Mouse (Mus musculus) ES-E14 (cell line): ENCODE data around the gene Extl1. TPM values are rescaled to one million over a fixed set of nuclear protein-coding genes. Genes with fewer than 3 reads are reported as not detected.

Experiments
- DNase-seq: peaks from one replicate; pipeline ENCODE4 v3.0.0-alpha.2; 2013; ENCODE audit warnings: low read depth, low spot score
- H3K27ac ChIP-seq: 2 replicates; pipeline ENCODE4 v1.5.1; 2012; ENCODE audit warnings: low read depth, mild to moderate bottlenecking, low read length, moderate library complexity, mixed read lengths; ENCODE audit not compliant: poor library complexity, insufficient read depth, severe bottlenecking
- H3K36me3 ChIP-seq: 2 replicates; pipeline ENCODE4 v1.6.1; 2012; ENCODE audit warnings: mild to moderate bottlenecking, low read length, moderate library complexity, mixed read lengths; ENCODE audit not compliant: control insufficient read depth, poor library complexity, insufficient read depth, severe bottlenecking
- H3K4me1 ChIP-seq, 2 experiments: fragments of 150-350 bp in 1 of 2; sonication (generic) in 1 of 2; 2 replicates each; pipeline ENCODE4 v1.6.1; 2012; ENCODE audit warnings: low read length in 2 of 2, mild to moderate bottlenecking in 1 of 2, mixed read lengths in 1 of 2; ENCODE audit not compliant: control insufficient read depth in 2 of 2, insufficient read depth in 2 of 2, poor library complexity in 1 of 2
- H3K4me3 ChIP-seq, 2 experiments: fragments of 150-350 bp in 1 of 2; sonication (generic) in 1 of 2; 2 replicates each; pipeline ENCODE4 v1.5.1; 2012; ENCODE audit warnings: low read length in 2 of 2, low read depth in 1 of 2, mild to moderate bottlenecking in 1 of 2, mixed read lengths in 1 of 2; ENCODE audit not compliant: insufficient read depth in 1 of 2, poor library complexity in 1 of 2, severe bottlenecking in 1 of 2
- H3K9ac ChIP-seq: 2 replicates; pipeline ENCODE4 v1.6.1; 2012; ENCODE audit warnings: low read depth, mild to moderate bottlenecking, low read length, mixed read lengths; ENCODE audit not compliant: poor library complexity, insufficient read depth, severe bottlenecking
- H3K9me3 ChIP-seq: fragments of 150-350 bp; sonication (generic); 2 replicates; pipeline ENCODE4 v1.6.1; 2012; ENCODE audit warnings: low read depth, mild to moderate bottlenecking, low read length; ENCODE audit not compliant: control insufficient read depth, insufficient read depth
- CHD2 ChIP-seq: IDR thresholded peaks from 2 replicates; pipeline ENCODE4 v1.6.1; 2014; ENCODE audit warnings: mild to moderate bottlenecking, low read depth, low read length, inconsistent platforms
- HCFC1 ChIP-seq: IDR thresholded peaks from 2 replicates; pipeline ENCODE4 v1.6.1; 2012; ENCODE audit warnings: low read length, inconsistent platforms, borderline replicate concordance; ENCODE audit not compliant: insufficient read depth
- MAFK ChIP-seq: IDR thresholded peaks from 2 replicates; pipeline ENCODE4 v1.6.1; 2014; ENCODE audit warnings: mild to moderate bottlenecking, low read depth, low read length, inconsistent platforms; ENCODE audit not compliant: insufficient read depth
- ZC3H11A ChIP-seq: IDR thresholded peaks from 2 replicates; pipeline ENCODE4 v1.6.1; 2012; ENCODE audit warnings: low read depth, mild to moderate bottlenecking, inconsistent platforms, low read length, borderline replicate concordance
- ZNF384 ChIP-seq: IDR thresholded peaks from 2 replicates; pipeline ENCODE4 v1.6.1; 2012; ENCODE audit warnings: low read depth, low read length, inconsistent platforms
- in situ Hi-C, 2 experiments: fragments of 600-800 bp; cut with MboI; formaldehyde crosslinking; loops; one replicate each; pipeline ENCODE4 v1.15.1; 2025; ENCODE audit warnings: low sequenced_read_pairs in 2 of 2, inconsistent platforms in 1 of 2; ENCODE audit not compliant: unreplicated experiment in 2 of 2
- total RNA-seq: library from RNA; depleted of rRNA; stranded (reverse); fragments of 300-350 nt; gene quantifications from 2 replicates; pipeline ENCODE4 v1.2.3, GENCODE M21; 2012; rRNA removed

Gene Extl1
- total RNA-seq, 1 experiment: 4.2 TPM

- Histone ChIP-seq H3K27ac (no peak overlapping the region), H3K4me3 (no peak overlapping the region), H3K9me3 (no peaks in the 10 kb centered on the region), H3K36me3 (no peaks in the 10 kb centered on the region), H3K9ac (no peak overlapping the region), H3K4me1 (peaks cover 4 to 13% of the 10 kb centered on the region in 2 experiments)
- DNase-seq: no peak
- TF ChIP-seq ZC3H11A (no peak), HCFC1 (no peak), MAFK (no peak), ZNF384 (no peak), CHD2 (no peak)
- in situ Hi-C loops: no loop called here
Observed at GRCm38 (mm10) chr4:134310656-134311055, 73.0 kb downstream of the Extl1 start.

DNA sequence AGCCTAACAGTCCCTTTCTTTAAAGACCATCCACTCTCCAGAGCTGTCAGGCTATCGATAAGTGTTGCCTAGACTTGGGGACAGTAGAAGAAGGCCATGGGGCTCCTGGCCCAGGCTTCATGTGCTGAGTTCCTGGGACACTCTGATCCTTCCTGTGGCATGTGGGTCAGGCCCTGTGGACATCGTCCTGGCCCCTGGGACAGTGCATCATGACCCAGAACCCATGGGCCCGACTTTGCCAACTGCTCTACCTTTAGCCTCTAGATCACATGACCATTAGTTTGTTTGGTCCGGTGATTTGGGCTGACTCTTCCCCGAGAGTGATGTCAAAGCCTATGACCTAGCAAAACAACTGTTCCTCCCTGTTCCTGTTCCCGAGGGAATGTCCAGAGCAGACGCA, 73.5 kb downstream of the Extl1 start:
- no peak overlapping the region for H3K4me3 ChIP-seq
- in situ Hi-C loops: no loop called here

GRCm38 (mm10) chr4:134307367-134308072, 76.1 kb downstream of the Extl1 start:
- H3K36me3 ChIP-seq: no peaks in the 10 kb centered on the region

More for the DNA sequence above, 73.5 kb downstream of the Extl1 start:
- TF ChIP-seq ZNF384 (no peak), MAFK (no peak), ZC3H11A (no peak), CHD2 (no peak), HCFC1 (no peak)
- Histone ChIP-seq H3K4me1 (peaks cover 4 to 11% of the 10 kb centered on the region in 2 experiments; a peak in 3 of 4 replicates), H3K9me3 (no peaks in the 10 kb centered on the region), H3K27ac (no peak overlapping the region), H3K9ac (no peak overlapping the region), H3K36me3 (no peaks in the 10 kb centered on the region)
- DNase-seq: no peak

DNA sequence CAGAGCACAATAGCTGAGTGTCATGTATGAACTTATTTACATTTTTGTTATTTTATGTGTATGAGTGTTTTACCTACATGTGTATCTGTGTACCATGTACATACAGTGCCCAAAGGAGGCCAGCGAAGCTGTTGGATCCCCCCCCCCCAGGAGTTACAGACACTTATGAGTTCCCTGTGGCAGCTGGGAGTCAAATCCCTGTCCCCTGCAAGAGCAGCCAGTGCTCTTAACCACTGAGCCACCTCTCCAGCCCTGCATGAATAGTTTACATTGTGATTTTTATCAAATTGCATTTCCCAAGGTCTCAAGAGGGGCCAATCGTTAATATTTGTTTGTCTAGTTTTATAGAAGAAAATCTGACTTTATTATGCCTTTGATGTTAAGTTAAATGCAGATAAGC, 76.7 kb downstream of the Extl1 start:
- H3K36me3 ChIP-seq: no peaks in the 10 kb centered on the region
- no peak overlapping the region for H3K27ac ChIP-seq
- DNase-seq: no peak
- no peak overlapping the region for H3K9ac ChIP-seq
- in situ Hi-C loops: no loop called here
- H3K9me3 ChIP-seq: no peaks in the 10 kb centered on the region
- no peak overlapping the region for H3K4me3 ChIP-seq
- TF ChIP-seq ZC3H11A: no peak
- TF ChIP-seq ZNF384: no peak
- TF ChIP-seq MAFK: no peak
- TF ChIP-seq HCFC1: no peak
- TF ChIP-seq CHD2: no peak
- peaks cover 4 to 8% of the 10 kb centered on the region in 2 experiments; a peak in 2 of 4 replicates for H3K4me1 ChIP-seq

More at GRCm38 (mm10) chr4:134307367-134308072, 76.1 kb downstream of the Extl1 start:
- Histone ChIP-seq H3K4me3 (no peak overlapping the region), H3K9ac (no peak overlapping the region), H3K4me1 (peaks cover 4 to 6% of the 10 kb centered on the region in 2 experiments; a peak in 2 of 4 replicates), H3K9me3 (no peaks in the 10 kb centered on the region), H3K27ac (no peak overlapping the region)
- TF ChIP-seq HCFC1 (no peak), ZC3H11A (no peak), ZNF384 (no peak), MAFK (no peak), CHD2 (no peak)
- in situ Hi-C loops: no loop called here
- DNase-seq: no peak

Other genes starting within 250 kb of the Extl1 start
- 53.5 and 67.5 TPM in 2 replicates for gene Cep85, start 196.7 kb downstream of the Extl1 start, total RNA-seq
- not detected in 2 replicates for gene Gm7534, start 180.8 kb downstream of the Extl1 start, total RNA-seq
- 0.32 TPM in 1 of 2 replicates, not detected in the other for gene Catsper4, start 156.5 kb downstream of the Extl1 start, total RNA-seq
- gene Cnksr1, start 145.5 kb downstream of the Extl1 start, total RNA-seq: 1.7 and 2.7 TPM in 2 replicates
- gene E130218I03Rik, start 140.2 kb downstream of the Extl1 start, total RNA-seq: 1.3 and 1.6 TPM in 2 replicates
- 19.8 and 25.2 TPM in 2 replicates for gene Zfp593, start 138.3 kb downstream of the Extl1 start, total RNA-seq
- gene Gm30191, start 136.9 kb downstream of the Extl1 start, total RNA-seq: not detected in 2 replicates
- 1.6 and 2.2 TPM in 2 replicates for gene Grrp1, start 129.7 kb downstream of the Extl1 start, total RNA-seq
- 12.6 and 13.2 TPM in 2 replicates for gene Pdik1l, start 96.0 kb downstream of the Extl1 start, total RNA-seq
- gene Trim63, start 68.7 kb downstream of the Extl1 start, total RNA-seq: 3.5 and 4.3 TPM in 2 replicates
- gene Slc30a2, start 40.7 kb downstream of the Extl1 start, total RNA-seq: 23.5 and 24.3 TPM in 2 replicates
- gene Pafah2, start 12.5 kb upstream of the Extl1 start, total RNA-seq: 15.8 and 18.4 TPM in 2 replicates
- 322 and 361 TPM in 2 replicates for gene Stmn1, start 84.5 kb upstream of the Extl1 start, total RNA-seq
- 4.8 and 6.9 TPM in 2 replicates for gene Paqr7, start 112.8 kb upstream of the Extl1 start, total RNA-seq
- gene Aunip, start 127.1 kb upstream of the Extl1 start, total RNA-seq: 13.7 and 18.3 TPM in 2 replicates
- 38.2 and 43.7 TPM in 2 replicates for gene Mtfr1l, start 151.5 kb upstream of the Extl1 start, total RNA-seq
- 5.1 and 8.3 TPM in 2 replicates for gene Selenon, start 168.3 kb upstream of the Extl1 start, total RNA-seq